Comparison of ENCODE assay signal across 8 mouse cellular contexts in the genomic region with DNA sequence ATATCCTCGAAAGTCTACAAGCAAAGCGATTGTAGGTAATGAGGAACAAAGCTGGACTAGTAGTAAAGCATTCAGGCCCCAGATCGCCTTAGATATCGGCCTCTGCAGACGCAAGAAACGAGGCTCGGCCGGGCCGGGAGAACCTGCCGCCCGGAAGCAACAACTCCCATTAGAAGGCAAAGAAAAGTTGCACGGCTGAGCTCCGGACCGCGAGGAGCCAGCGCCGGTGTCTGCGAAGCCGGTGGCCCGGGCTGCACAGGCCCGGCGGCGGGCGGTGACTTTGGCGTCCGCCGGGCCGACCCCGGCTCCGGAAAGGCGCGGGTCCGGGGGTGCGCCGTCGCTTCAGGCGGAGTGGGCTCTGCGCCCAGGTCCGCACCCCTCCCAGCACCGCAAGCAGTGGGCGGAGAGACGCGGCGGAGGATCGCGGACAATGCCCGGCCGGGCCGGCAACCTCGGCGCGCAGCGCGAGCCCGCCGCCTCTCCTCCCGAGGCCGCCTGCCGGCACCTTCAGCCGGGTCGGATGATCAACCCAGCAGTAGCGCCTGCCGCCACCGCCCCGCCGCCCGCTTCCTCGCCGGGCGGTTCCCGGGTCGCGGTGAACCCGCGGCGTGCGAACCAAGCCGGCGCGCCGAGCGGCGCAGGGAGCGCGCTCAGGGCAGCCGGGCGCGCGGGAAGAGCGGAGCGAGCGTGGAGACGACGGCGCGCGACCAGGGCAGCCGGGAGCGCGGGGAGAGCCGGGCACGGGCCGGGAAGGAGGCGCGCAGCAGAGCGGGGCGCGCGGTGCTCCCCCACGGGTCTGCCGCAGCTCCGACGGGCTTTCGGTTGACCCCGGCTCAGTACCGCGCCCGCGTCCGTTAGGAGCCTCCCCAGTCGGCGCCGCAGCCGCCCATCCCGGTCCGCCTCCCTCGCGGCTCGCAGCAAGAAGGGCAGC. TPM values are rescaled to one million over a fixed set of nuclear protein-coding genes. Genes with fewer than 3 reads are reported as not detected.
DNase-seq lines count a peak whose midpoint lies in the region; ATAC-seq and TF ChIP-seq lines count a peak whose summit lies in the region.

No protein-coding gene starts in this region.

- peak overlapping the region; percentile 75 for H3K4me2 ChIP-seq in hindbrain, embryonic 16.5 days (ENCODE audit: low read length)

- H3K4me3 ChIP-seq in gastrocnemius, adult 2 months: peak overlapping the region; percentile 90
- H3K4me3 ChIP-seq in hindbrain, embryonic 16.5 days (ENCODE audit: low read length): peak overlapping the region; percentile 98
- H3K4me3 ChIP-seq in megakaryocyte, embryonic 14.5 days (replicated peaks): peak overlapping the region; percentile 96

- no peaks in the 10 kb centered on the region for H3K9me3 ChIP-seq in hindbrain, embryonic 16.5 days (ENCODE audit: control insufficient read depth, low read length)
- no peaks in the 10 kb centered on the region for H3K9me3 ChIP-seq in megakaryocyte, embryonic 14.5 days

- WGBS in hindbrain, embryonic 16.5 days: under 1% methylated on average over 114 of the region's 129 CpGs

- DNase-seq in adrenal gland, adult (ENCODE audit: inconsistent age in 2 of 2, low spot score in 1 of 2): peak; percentile 74 to 91
- peak; percentile 34 to 67 for DNase-seq in cerebellum, postnatal 4 days (ENCODE audit: low spot score in 2 of 2)
- DNase-seq in gastrocnemius, adult 2 months: peak; percentile 78
- peak; percentile 44 to 66 for DNase-seq in left cerebral cortex, postnatal 14 days (ENCODE audit: low spot score in 2 of 2)
- DNase-seq in right cerebral cortex, postnatal 25 days: peak; percentile 77

- H3K36me3 ChIP-seq in hindbrain, embryonic 16.5 days (ENCODE audit: control insufficient read depth, insufficient read depth, low read length): no peaks in the 10 kb centered on the region
- H3K36me3 ChIP-seq in megakaryocyte, embryonic 14.5 days (replicated peaks; ENCODE audit: low read length): peaks cover 13% of the 10 kb centered on the region

- TF ChIP-seq CTCF in gastrocnemius, adult 2 months (IDR thresholded peaks at IDR 0.05): peak; percentile 4; the same call in 1 of the 2 replicates

- H3K4me1 ChIP-seq in hindbrain, embryonic 16.5 days (ENCODE audit: control insufficient read depth, insufficient read depth, low read depth, low read length): peaks cover 13% of the 10 kb centered on the region
- peaks cover 68% of the 10 kb centered on the region for H3K4me1 ChIP-seq in megakaryocyte, embryonic 14.5 days

- intact Hi-C loops in gastrocnemius, adult 2 months (cut with DNase I): loop anchor here (5.0 kb wide), 3 partner anchors 37 to 127 kb away; partner anchors contain the start of gene Ociad1
- intact Hi-C loops in left cerebral cortex, postnatal 14 days (cut with DNase I): loop anchor here (2.0 to 5.0 kb wide), 2 partner anchors 37 to 123 kb away; partner anchors contain the start of gene Ociad1

- peak overlapping the region; percentile 95 for H3K9ac ChIP-seq in hindbrain, embryonic 16.5 days (ENCODE audit: low read depth, low read length)

- H3K27ac ChIP-seq in gastrocnemius, adult 2 months: peak overlapping the region; percentile 92
- H3K27ac ChIP-seq in hindbrain, embryonic 16.5 days (ENCODE audit: low read depth, low read length): peak overlapping the region; percentile 96

- H3K27me3 ChIP-seq in hindbrain, embryonic 16.5 days (replicated peaks; ENCODE audit: control insufficient read depth, insufficient read depth, low read length): no peaks in the 10 kb centered on the region
- no peaks in the 10 kb centered on the region for H3K27me3 ChIP-seq in megakaryocyte, embryonic 14.5 days (replicated peaks)

- peak; percentile 63 for ATAC-seq in hindbrain, embryonic 16.5 days
- no peak for ATAC-seq in activated CD4-positive, CD25-positive, alpha-beta regulatory T cell, adult 4 months

RNA-seq across cellular contexts. Expression of gene Fryl, which starts 0.8 kb away (rescaled TPM):
- 10 to 100 TPM; 14.6 to 23.5 TPM for total RNA-seq in gastrocnemius, adult 2 months (2021)
- polyA plus RNA-seq in hindbrain, embryonic 16.5 days (2015; fragmentation: Nextera tagmentation; extraction: Ambion mirVana): 29.3 and 32.1 TPM in 2 replicates
- total RNA-seq in left cerebral cortex, postnatal 14 days (2021): 10 to 100 TPM; 48.3 to 49.7 TPM
- polyA plus RNA-seq in megakaryocyte, embryonic 14.5 days (2012; ENCODE audit: insufficient read depth, low replicate concordance): 14.1 and 27.6 TPM in 2 replicates
- polyA plus RNA-seq in activated CD4-positive, CD25-positive, alpha-beta regulatory T cell, adult 4 months (2017; shearing (Covaris generic)): 10 to 100 TPM; 90.0 to 92.4 TPM

RNA-seq across cellular contexts. Expression of gene Ociad1, which starts 37.0 kb away (rescaled TPM):
- total RNA-seq in gastrocnemius, adult 2 months (2021): 100 to 1,000 TPM; 147 to 166 TPM
- 352 and 402 TPM in 2 replicates for polyA plus RNA-seq in hindbrain, embryonic 16.5 days (2015; fragmentation: Nextera tagmentation; extraction: Ambion mirVana)
- total RNA-seq in left cerebral cortex, postnatal 14 days (2021): 100 to 1,000 TPM; 389 to 400 TPM
- 15.0 and 106 TPM in 2 replicates for polyA plus RNA-seq in megakaryocyte, embryonic 14.5 days (2012; ENCODE audit: insufficient read depth, low replicate concordance)
- 100 to 1,000 TPM; 128 to 159 TPM for polyA plus RNA-seq in activated CD4-positive, CD25-positive, alpha-beta regulatory T cell, adult 4 months (2017; shearing (Covaris generic))
